Mouse (Mus musculus) ovary, adult 18-20 months (tissue): Measurements from ENCODE around the gene Tdrd7.

ENCODE experiments used
- DNase-seq: peaks from one replicate; pipeline ENCODE4 v3.0.0; 2022; ENCODE audit warnings: low spot score, mixed read lengths

Tdrd7 gene

GRCm38 (mm10) chr4:46042505-46042850 lies 77.3 kb downstream of the Tdrd7 start:
- no peak for DNase-seq

GRCm38 (mm10) chr4:46043361-46043760 lies 78.2 kb downstream of the Tdrd7 start:
- DNase-seq, result no peak

- DNase-seq, result no peak
These were observed 82.8 kb downstream of the Tdrd7 start for GRCm38 (mm10) chr4:46047971-46048370.

- DNase-seq, result no peak
These were observed 83.3 kb downstream of the Tdrd7 start for GRCm38 (mm10) chr4:46048418-46048817.

- DNase-seq, result no peak
These were observed 88.4 kb downstream of the Tdrd7 start for GRCm38 (mm10) chr4:46053323-46054107.

- DNase-seq, result no peak
These were observed 91.0 kb downstream of the Tdrd7 start for GRCm38 (mm10) chr4:46056163-46056562.

GRCm38 (mm10) chr4:46061259-46061962 lies 96.3 kb downstream of the Tdrd7 start:
- DNase-seq, result no peak

- no peak for DNase-seq
These were observed 98.7 kb downstream of the Tdrd7 start for GRCm38 (mm10) chr4:46063841-46064240.

- no peak for DNase-seq
These were observed 99.1 kb downstream of the Tdrd7 start for GRCm38 (mm10) chr4:46064263-46064662.

GRCm38 (mm10) chr4:46064961-46065360 lies 99.8 kb downstream of the Tdrd7 start:
- DNase-seq, result no peak

- peak; percentile 43 for DNase-seq
These were observed 100.7 kb downstream of the Tdrd7 start for GRCm38 (mm10) chr4:46065695-46066340.

GRCm38 (mm10) chr4:46068060-46068459 lies 102.9 kb downstream of the Tdrd7 start:
- DNase-seq, result no peak

GRCm38 (mm10) chr4:46068573-46068972 lies 103.4 kb downstream of the Tdrd7 start:
- no peak for DNase-seq

GRCm38 (mm10) chr4:46069851-46070482 lies 104.8 kb downstream of the Tdrd7 start:
- no peak for DNase-seq

GRCm38 (mm10) chr4:46072631-46073030 lies 107.5 kb downstream of the Tdrd7 start:
- DNase-seq, result no peak

- no peak for DNase-seq
These were observed 108.6 kb downstream of the Tdrd7 start for GRCm38 (mm10) chr4:46073736-46074135.

- DNase-seq, result no peak
These were observed 110.5 kb downstream of the Tdrd7 start for GRCm38 (mm10) chr4:46075664-46076063.

- no peak for DNase-seq
These were observed 111.8 kb downstream of the Tdrd7 start for GRCm38 (mm10) chr4:46076892-46077291.

- no peak for DNase-seq
These were observed 115.1 kb downstream of the Tdrd7 start for GRCm38 (mm10) chr4:46080261-46080660.

- DNase-seq, result no peak
These were observed 117.4 kb downstream of the Tdrd7 start for GRCm38 (mm10) chr4:46082555-46082954.
